Mouse (Mus musculus) kidney, postnatal 0 days (tissue): ENCODE results near the gene Kdm5b. TPM values are rescaled to one million over a fixed set of nuclear protein-coding genes. Genes with fewer than 3 reads are reported as not detected.

Experiments
- ATAC-seq: fragments of 200-750 bp; cut with Nextera tagmentation; replicated peaks from 2 replicates; pipeline ENCODE4 v1.8.0; 2017; ENCODE audit warnings: low read depth, moderate number of reproducible peaks, moderate TSS enrichment, moderate library complexity; ENCODE audit not compliant: low FRiP score
- DNase-seq: peaks from one replicate; pipeline ENCODE4 v3.0.0-alpha.2; 2016; ENCODE audit warnings: low spot score
- H3K27ac ChIP-seq: fragments of 300-500 bp; sonication (generic); 2 replicates; pipeline ENCODE4 v1.5.1; 2014; ENCODE audit warnings: mild to moderate bottlenecking
- H3K27me3 ChIP-seq: fragments of 300-500 bp; sonication (generic); 2 replicates; pipeline ENCODE4 v1.6.1; 2014; ENCODE audit warnings: low read length, mixed read lengths; ENCODE audit not compliant: insufficient read depth
- H3K36me3 ChIP-seq: fragments of 300-500 bp; sonication (generic); 2 replicates; pipeline ENCODE4 v1.6.1; 2014; ENCODE audit warnings: low read length, mixed read lengths; ENCODE audit not compliant: insufficient read depth
- H3K4me1 ChIP-seq: fragments of 300-500 bp; sonication (generic); replicated peaks from 2 replicates; pipeline ENCODE4 v1.6.1; 2014; ENCODE audit warnings: antibody characterized with exemption, low read length, mixed read lengths; ENCODE audit not compliant: insufficient read depth
- H3K4me2 ChIP-seq: fragments of 300-500 bp; sonication (generic); 2 replicates; pipeline ENCODE4 v1.6.1; 2014; ENCODE audit warnings: mild to moderate bottlenecking, low read length, moderate library complexity, mixed read lengths
- H3K4me3 ChIP-seq: fragments of 300-500 bp; sonication (generic); replicated peaks from 2 replicates; pipeline ENCODE4 v1.5.1; 2014; ENCODE audit warnings: low read depth, low read length
- H3K9ac ChIP-seq: fragments of 300-500 bp; sonication (generic); 2 replicates; pipeline ENCODE4 v1.6.1; 2014; ENCODE audit warnings: low read depth, low read length
- H3K9me3 ChIP-seq: fragments of 300-500 bp; sonication (generic); replicated peaks from 2 replicates; pipeline ENCODE4 v1.6.1; 2016; ENCODE audit warnings: low read length, inconsistent platforms, mixed read lengths
- CTCF ChIP-seq: IDR thresholded peaks from 2 replicates; pipeline ENCODE4 v1.5.1; 2016; ENCODE audit warnings: antibody characterized with exemption, low read depth, mild to moderate bottlenecking, moderate library complexity
- WGBS: fragments of 180-500 bp; shearing (Covaris S2); extraction: QIAGEN DNeasy Blood & Tissue Kit; methylation state at CpG from one replicate; pipeline ENCODE4 v1.1.7; 2014; 5-methylcytosine and 5-hydroxymethylcytosine counted together
- polyA plus RNA-seq: library from polyadenylated mRNA; unstranded; fragments of >200 nt; fragmentation: Nextera tagmentation; extraction: Ambion mirVana; gene quantifications from 2 replicates; pipeline ENCODE4 v1.2.1, GENCODE M21; 2015

Kdm5b gene
- polyA plus RNA-seq, 1 experiment from 2014 or later: 40.2 TPM

DNA sequence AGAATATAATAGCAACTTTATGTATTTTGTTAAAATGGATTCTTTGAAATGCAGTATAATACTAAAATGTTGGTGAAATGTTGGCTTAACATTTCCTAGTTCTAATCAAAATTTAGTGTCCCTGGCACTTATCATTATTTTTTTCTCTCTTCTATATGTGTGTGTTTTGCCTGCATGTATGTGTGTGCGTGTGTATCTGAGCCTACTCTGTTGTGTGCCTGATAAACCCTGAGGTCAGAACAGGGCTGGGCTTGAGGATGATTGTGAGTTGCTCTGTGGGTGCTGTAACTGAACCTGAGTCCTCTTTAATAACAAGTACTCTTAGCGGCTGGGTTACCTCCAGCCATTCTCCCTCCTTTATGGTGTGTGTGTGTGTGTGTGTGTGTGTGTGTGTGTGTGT lies 55.0 kb downstream of the Kdm5b start:
- H3K27me3 ChIP-seq: no peaks in the 10 kb centered on the region
- H3K4me3 ChIP-seq: no peak overlapping the region
- ATAC-seq: no peak
- DNase-seq: no peak
- 87% methylated on average over 2 of the region's 2 CpGs for WGBS
- no peak overlapping the region for H3K4me2 ChIP-seq
- no peaks in the 10 kb centered on the region for H3K9me3 ChIP-seq
- TF ChIP-seq CTCF: no peak
- H3K36me3 ChIP-seq: peaks cover 47% of the 10 kb centered on the region
- H3K4me1 ChIP-seq: no peaks in the 10 kb centered on the region
- H3K9ac ChIP-seq: no peak overlapping the region
- no peak overlapping the region for H3K27ac ChIP-seq

DNA sequence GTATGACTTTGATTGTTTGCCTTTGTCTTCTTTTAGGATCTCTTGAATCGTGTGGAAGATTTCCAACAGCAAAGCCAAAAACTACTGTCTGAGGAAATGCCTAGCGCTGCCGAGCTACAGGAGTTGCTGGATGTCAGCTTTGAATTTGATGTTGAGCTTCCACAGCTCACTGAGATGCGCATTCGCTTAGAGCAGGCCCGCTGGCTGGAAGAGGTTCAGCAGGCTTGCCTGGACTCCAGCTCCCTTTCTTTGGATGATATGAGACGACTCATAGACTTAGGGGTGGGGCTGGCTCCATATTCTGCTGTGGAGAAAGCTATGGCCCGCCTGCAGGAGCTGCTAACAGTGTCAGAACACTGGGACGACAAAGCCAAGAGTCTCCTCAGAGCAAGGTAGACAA lies 57.7 kb downstream of the Kdm5b start:
- Histone ChIP-seq H3K4me3 (no peak overlapping the region), H3K27ac (no peak overlapping the region), H3K4me2 (no peak overlapping the region), H3K27me3 (no peaks in the 10 kb centered on the region), H3K9me3 (no peaks in the 10 kb centered on the region), H3K36me3 (peaks cover 64% of the 10 kb centered on the region), H3K4me1 (no peaks in the 10 kb centered on the region), H3K9ac (no peak overlapping the region)
- DNase-seq: no peak
- 88% methylated on average over 9 of the region's 9 CpGs for WGBS
- ATAC-seq: no peak
- no peak for TF ChIP-seq CTCF

DNA sequence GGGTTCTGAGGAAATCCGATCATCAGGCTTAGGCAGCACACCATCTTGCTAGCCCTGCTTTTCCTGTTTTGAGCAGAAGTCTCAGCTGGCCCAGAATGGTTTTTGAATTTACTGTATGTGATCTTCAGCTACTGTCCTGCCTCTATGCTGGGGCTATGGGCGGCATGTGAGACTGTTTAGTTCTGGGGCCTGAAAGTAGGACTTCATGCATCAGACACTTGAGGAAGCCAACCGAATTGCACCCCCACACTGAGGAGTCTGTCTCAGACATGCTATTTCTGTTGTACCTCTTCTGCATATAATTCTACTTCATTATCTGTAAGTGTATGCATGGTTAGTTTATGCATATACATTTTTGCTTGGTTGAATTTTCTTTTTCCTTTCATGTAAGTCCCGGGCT lies 65.4 kb downstream of the Kdm5b start:
- H3K36me3 ChIP-seq: peaks cover 76% of the 10 kb centered on the region

DNA sequence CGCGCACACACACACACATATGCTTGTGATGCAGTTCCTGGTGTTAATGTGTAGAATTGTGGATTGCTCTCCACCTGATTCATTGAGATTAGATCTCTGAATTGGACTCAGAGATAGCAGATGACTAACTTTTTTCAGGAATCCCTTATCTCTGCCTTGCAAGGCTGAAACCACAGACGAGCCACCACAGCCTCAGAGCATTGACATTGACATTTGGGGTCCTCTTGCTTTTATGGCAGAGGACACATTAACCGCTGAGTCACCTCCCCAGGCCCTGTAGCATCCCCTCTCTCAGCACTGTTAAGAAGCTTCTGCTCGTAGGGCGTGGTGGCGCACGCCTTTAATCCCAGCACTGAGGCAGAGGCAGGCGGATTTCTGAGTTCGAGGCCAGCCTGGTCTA lies 69.5 kb downstream of the Kdm5b start:
- Histone ChIP-seq H3K9ac (no peak overlapping the region), H3K4me3 (no peak overlapping the region), H3K27me3 (no peaks in the 10 kb centered on the region), H3K27ac (no peak overlapping the region), H3K4me2 (no peak overlapping the region), H3K4me1 (no peaks in the 10 kb centered on the region), H3K9me3 (no peaks in the 10 kb centered on the region), H3K36me3 (peaks cover 70% of the 10 kb centered on the region)
- ATAC-seq (no peak), DNase-seq (no peak)
- no peak for TF ChIP-seq CTCF
- 93% methylated on average over 10 of the region's 10 CpGs for WGBS

More for the DNA sequence above, 65.4 kb downstream of the Kdm5b start:
- Histone ChIP-seq H3K27me3 (no peaks in the 10 kb centered on the region), H3K4me2 (no peak overlapping the region), H3K9me3 (no peaks in the 10 kb centered on the region), H3K4me1 (no peaks in the 10 kb centered on the region), H3K4me3 (no peak overlapping the region), H3K27ac (no peak overlapping the region), H3K9ac (no peak overlapping the region)
- DNase-seq (no peak), ATAC-seq (no peak)
- WGBS: 91% methylated on average over 4 of the region's 4 CpGs
- TF ChIP-seq CTCF: no peak

DNA sequence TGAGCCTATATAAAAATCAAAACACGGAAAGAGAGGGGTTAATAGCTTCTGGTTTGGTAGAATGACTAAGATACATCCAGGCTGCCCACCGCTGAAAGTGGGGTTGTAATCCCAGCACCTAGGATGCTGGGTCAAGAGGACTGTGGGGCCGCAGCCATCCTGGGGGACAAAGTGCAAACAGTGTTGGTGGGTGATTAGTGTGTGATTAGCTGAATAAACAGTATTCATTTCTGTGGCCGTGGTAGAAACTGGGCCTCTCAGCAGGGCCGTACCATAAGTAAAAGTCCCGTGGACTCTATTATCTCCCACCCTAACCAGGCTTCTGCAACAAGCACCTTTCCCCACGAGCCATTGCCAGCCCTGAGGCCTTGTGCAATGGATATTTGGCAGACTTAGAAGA lies 74.3 kb downstream of the Kdm5b start:
- no peak for TF ChIP-seq CTCF
- H3K27ac ChIP-seq: no peak overlapping the region
- DNase-seq (no peak), ATAC-seq (no peak)
- no peak overlapping the region for H3K4me3 ChIP-seq
- H3K27me3 ChIP-seq: no peaks in the 10 kb centered on the region
- H3K4me2 ChIP-seq: no peak overlapping the region
- H3K4me1 ChIP-seq: 0 out of 2 replicates have a peak, but pooled peaks cover 3% of the 10 kb centered on the region
- peaks cover 31% of the 10 kb centered on the region for H3K36me3 ChIP-seq
- H3K9me3 ChIP-seq: no peaks in the 10 kb centered on the region
- 73% methylated on average over 7 of the region's 7 CpGs for WGBS
- H3K9ac ChIP-seq: no peak overlapping the region

DNA sequence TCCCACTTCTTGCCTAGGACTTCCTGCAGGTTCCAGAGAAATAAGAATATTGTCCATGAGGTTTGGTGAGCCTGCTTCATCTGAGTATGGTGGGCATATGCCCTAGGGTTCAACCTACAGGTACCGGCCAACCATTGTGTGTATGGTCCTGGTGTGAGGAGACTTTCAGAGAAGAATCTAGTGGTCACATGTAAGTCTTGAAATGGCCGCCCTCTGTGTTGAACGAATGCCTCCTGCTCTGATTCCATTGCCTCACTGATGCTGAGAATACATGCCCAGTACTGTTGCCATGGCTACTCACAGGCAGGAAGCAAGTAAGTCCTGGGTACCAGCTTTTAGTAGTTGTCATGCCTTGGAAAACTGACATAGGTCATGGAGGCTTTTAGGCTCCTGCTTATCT lies 76.3 kb downstream of the Kdm5b start:
- no peak overlapping the region for H3K9ac ChIP-seq

DNA sequence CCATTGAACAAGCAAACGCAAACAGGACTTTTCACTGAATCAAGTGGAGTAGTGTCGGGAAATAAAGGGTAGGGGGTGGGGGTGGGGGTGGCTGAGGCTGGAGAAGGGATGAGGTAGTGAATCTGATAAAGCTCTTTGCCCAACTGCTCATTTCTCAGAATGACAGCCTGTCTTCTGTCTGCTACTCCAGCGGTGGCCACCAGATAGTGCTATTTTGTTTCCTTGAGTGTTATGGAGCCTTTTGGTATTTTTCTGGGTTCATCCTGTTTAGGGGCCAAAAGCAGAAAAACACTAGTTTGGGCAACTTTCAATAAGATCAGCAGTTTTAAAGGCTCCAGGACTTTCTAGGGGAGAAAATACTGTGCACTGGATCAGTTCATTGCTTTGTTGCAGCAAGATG lies 76.7 kb downstream of the Kdm5b start:
- DNase-seq (peak; percentile 75), ATAC-seq (0 out of 2 replicates have a peak, but pooled peaks have one; percentile 22)
- H3K27me3 ChIP-seq: no peaks in the 10 kb centered on the region
- no peaks in the 10 kb centered on the region for H3K9me3 ChIP-seq
- 0 out of 2 replicates have a peak, but pooled peaks cover 3% of the 10 kb centered on the region for H3K4me1 ChIP-seq
- H3K4me3 ChIP-seq: no peak overlapping the region
- H3K36me3 ChIP-seq: peaks cover 10% of the 10 kb centered on the region; the same call in 1 of the 2 replicates
- WGBS: 12% methylated on average over 3 of the region's 3 CpGs
- no peak overlapping the region for H3K9ac ChIP-seq
- peak; percentile 79 for TF ChIP-seq CTCF
- no peak overlapping the region for H3K27ac ChIP-seq
- H3K4me2 ChIP-seq: no peak overlapping the region

More for the DNA sequence above, 76.3 kb downstream of the Kdm5b start:
- Histone ChIP-seq H3K9me3 (no peaks in the 10 kb centered on the region), H3K4me1 (0 out of 2 replicates have a peak, but pooled peaks cover 3% of the 10 kb centered on the region), H3K4me3 (no peak overlapping the region), H3K4me2 (no peak overlapping the region), H3K36me3 (peaks cover 12% of the 10 kb centered on the region; the same call in 1 of the 2 replicates), H3K27ac (no peak overlapping the region), H3K27me3 (no peaks in the 10 kb centered on the region)
- DNase-seq (no peak), ATAC-seq (no peak)
- no peak for TF ChIP-seq CTCF
- WGBS: 77% methylated on average over 3 of the region's 3 CpGs
